Mouse (Mus musculus) ES-E14 (cell line): ENCODE data around the gene Tbx19.

Source experiments
- CHD2 ChIP-seq: IDR thresholded peaks from 2 replicates; pipeline ENCODE4 v1.6.1; 2014; ENCODE audit warnings: mild to moderate bottlenecking, low read depth, low read length, inconsistent platforms
- HCFC1 ChIP-seq: IDR thresholded peaks from 2 replicates; pipeline ENCODE4 v1.6.1; 2012; ENCODE audit warnings: low read length, inconsistent platforms, borderline replicate concordance; ENCODE audit not compliant: insufficient read depth
- ZC3H11A ChIP-seq: IDR thresholded peaks from 2 replicates; pipeline ENCODE4 v1.6.1; 2012; ENCODE audit warnings: low read depth, mild to moderate bottlenecking, inconsistent platforms, low read length, borderline replicate concordance

DNA sequence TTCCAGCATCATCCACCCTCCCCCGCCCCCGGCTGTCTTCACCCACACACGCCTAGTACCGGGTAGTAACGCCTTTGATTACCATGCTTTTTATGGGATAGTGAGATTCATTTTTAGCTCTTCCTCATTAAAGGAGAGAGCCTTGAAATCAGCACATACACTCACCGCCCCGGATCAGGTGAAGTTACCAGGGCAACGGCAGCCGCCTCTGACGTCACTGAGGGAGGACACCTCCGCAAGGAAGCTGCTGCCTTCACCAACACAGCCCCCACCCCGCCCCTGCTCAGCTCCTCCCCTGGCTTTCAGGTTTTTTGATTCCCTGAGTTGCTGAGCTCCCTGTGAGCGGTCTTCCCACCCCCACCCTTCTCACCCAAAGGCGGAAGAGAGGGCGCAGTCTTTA is 68.9 kb downstream of the Tbx19 start:
- TF ChIP-seq ZC3H11A, result no peak
- TF ChIP-seq HCFC1, result no peak
- TF ChIP-seq CHD2, result no peak
